Mouse (Mus musculus): ENCODE measurements around the gene Krt222. TPM values are rescaled to one million over a fixed set of nuclear protein-coding genes. Genes with fewer than 3 reads are reported as not detected.

The Krt222 gene
- polyA plus RNA-seq, 1 experiment: 0.36 TPM

DNA sequence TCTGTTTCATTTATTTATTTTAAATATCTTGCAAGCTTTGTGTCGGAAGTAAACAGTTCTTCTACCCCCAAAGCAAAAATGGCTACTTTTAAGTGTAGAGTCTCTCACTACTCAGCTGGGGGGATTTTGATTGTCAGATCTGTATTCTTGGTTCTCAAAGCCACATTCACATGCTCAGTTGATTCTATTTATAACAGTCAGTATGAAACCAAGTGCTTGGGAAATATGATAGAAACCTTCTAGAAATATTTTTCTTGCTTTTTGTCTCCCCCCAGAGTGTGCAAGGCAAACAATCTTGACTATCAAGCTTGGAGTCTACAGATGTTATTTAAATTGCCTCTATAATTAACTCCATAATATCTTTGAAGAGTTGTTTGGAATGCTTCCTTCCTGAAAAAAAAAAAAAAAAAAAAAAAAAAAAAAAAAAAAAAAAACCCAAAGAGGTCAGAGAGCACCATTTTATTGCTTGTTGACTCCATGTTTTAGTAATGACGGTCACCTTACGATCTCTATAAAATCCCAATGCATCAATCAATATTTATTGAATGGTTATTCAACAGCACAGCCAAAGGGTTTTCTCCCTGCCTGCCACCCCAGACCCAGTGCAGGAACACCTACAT lies 575 bp downstream of the Krt222 start:
- 28% methylated on average over 3 of the region's 3 CpGs for WGBS
- DNase-seq (ENCODE audit: low read depth, low spot score): no peak

DNA sequence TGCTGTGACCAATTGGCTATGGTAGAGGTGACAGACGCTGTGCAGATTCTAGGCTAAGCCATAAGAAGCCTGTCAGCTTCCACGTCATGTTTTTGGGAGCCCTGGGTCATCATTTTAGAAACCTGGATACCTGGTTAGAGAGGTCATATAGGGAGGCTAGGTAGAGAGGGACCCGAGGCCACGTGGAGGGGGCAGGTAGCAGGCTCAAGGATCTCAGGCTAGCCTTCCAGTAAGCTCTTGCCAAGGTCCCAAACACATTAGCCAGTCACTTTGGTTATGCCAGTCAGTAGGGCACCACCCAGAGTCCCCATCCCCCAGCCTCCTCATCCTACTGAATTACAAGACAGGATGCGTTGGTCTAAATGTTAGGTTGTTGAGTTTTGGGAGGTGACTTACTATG lies 1.8 kb downstream of the Krt222 start:
- no peak for DNase-seq (ENCODE audit: low read depth, low spot score)
- 77% methylated on average over 5 of the region's 5 CpGs for WGBS

DNA sequence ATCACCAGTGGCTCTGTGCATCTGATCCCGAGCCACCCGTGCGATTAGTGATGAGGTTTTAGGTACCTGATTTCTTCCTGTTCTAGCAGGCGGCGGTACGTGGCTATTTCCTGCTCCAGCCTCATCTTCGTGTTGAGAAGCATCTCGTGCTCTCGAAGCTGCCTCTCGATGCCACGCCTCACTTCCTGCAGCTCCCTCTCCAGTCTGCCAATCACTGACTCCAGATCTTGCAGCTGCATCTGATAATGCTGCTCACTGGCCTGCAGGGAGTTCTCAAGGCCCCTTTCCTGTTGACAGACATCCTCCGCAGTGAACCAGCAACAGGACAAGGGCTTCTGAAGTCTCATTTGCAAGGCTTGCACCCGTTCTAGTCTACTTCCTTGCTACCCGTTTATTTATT lies 5.4 kb downstream of the Krt222 start:
- 27% methylated on average over 14 of the region's 14 CpGs for whole genome bisulfite sequencing
- DNase-seq (ENCODE audit: low read depth, low spot score): no peak

DNA sequence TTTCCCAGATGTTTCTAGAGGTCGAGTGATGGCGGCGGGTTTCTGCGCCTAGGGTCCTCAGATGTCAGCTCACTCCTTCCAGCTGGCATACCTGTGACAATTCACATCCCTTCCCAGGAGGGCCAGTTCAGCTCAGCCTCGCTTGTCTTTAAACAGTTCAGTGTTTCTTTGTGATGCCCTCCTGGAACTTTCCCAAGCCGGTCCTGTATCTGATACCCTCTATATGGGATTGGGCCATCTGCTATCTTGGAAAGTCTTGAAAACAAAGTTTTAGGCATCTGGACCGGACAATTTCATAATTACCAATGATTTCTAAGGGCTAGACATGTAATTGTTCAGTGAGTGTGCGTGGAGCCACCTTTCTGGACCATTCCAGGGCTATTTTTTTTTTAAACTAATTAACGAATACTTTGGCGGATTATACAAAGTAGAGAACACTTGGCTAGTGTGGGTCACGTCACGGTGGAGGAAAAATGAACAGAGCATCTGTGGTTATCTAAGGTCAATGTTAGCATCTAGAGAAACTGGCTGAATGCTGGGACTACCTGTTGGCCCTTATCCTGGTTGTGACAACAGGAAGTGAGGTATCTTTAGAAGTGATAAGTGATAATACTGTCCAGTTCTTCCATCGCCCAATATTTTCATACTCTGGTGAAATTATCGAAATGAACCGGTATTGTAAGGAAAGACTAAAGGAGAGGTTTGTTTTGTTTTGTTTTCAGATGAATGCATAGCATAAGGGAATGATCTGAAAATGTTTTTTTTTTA lies 12.7 kb downstream of the Krt222 start:
- DNase-seq (ENCODE audit: low read depth, low spot score): no peak
- 30% methylated on average over 15 of the region's 15 CpGs for WGBS

- under 1% methylated on average over 87 of the region's 87 CpGs for WGBS
- no peak for DNase-seq (ENCODE audit: low read depth, low spot score)
These were observed 13.4 kb downstream of the Krt222 start, which contains the start of gene Smarce1 for GRCm38 (mm10) chr11:99230261-99231048. TSS of gene Smarce1 (minus strand) at chr11:99231017.

DNA sequence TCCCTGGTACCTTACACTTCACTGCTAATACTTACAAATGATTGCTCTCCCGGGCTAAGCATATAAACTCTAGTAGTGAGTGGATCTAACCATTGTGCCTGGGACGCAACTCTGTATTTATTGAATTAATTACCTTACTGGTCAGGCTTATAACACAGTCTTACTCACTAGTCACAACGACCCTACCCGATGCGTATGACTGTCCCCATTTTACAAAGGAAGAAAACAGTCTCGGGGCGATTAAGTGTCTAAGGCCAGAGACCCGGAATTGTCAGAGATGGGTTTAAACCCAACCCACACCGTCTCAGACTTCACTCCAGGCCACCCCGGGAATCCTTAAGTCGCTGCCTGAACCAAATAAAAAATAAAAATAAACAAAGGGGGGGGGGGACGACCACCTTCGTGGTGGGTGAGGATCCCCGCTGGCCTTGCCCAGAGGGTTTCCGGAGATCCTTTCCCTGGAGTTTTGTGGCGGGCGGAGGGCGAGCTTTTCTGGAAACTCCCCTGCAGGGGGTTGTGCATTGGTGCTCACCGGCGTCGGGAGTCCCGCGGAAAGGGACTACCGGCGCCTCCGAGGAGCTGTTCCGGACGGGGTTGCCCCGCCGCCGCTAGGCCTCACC lies 14.1 kb downstream of the Krt222 start:
- under 1% methylated on average over 31 of the region's 31 CpGs for WGBS
- no peak for DNase-seq (ENCODE audit: low read depth, low spot score)

- 49% methylated on average over 5 of the region's 5 CpGs for WGBS
- DNase-seq (ENCODE audit: low read depth, low spot score): no peak
These were observed 17.6 kb downstream of the Krt222 start for GRCm38 (mm10) chr11:99226298-99226697.

GRCm38 (mm10) chr11:99223310-99223709 lies 20.6 kb downstream of the Krt222 start:
- no peak for DNase-seq (ENCODE audit: low read depth, low spot score)
- 74% methylated on average over 5 of the region's 5 CpGs for WGBS

DNA sequence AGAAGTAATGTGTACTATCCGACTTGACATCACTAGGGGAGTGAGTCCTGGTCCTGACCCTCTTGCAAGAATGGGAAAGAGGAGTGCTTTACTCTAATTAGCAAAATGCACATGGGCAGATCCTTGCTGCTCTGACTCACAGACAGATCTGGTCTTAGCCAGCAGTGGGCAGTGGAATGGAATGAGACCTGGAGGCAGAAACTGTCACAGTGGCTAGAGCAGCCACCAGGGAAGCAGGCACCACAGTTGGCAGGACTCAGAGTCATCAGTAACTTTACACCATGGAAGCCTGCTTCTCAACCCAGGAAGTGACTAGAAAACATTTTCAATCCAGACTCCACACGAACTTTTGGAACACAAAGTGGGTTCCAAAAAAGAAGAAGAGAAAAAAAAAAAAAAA lies 22.1 kb downstream of the Krt222 start:
- WGBS: 75% methylated on average over 2 of the region's 2 CpGs
- no peak for DNase-seq (ENCODE audit: low read depth, low spot score)

DNA sequence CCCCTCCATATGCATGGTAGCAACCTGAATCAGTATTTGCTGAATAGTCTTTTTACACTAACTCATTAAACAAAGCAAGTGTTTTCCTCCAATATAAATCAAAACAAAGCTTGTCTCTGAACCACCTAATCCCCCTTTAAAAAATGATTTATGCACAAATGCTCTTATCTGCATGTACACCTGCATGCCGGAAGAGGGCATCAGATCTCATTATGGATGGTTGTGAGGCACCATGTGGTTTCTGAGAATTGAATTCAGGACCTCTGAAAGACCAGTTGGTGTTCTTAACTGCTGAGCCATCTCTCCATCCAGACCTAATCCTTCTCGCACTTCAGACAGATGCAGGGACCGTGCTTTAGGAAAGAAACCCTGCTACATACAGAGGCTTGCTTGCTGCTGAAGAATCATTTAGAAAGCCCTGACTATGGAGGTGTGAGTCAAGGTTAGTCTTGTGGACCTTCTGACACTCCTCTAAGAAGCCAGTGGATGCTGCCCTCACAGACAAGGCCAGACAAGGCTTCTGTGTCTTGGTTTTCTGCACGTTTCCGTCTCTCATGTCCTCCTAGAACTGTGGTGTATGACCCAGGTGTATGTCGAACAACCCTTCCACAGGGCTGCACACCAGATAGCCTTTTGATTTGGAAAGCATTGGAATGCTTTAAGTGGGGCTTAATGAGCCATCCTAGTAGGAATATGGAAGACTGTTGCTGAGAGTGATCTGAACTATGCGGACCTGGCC lies 26.5 kb downstream of the Krt222 start:
- 93% methylated on average over 7 of the region's 7 CpGs for WGBS
- DNase-seq (ENCODE audit: low read depth, low spot score): no peak

DNA sequence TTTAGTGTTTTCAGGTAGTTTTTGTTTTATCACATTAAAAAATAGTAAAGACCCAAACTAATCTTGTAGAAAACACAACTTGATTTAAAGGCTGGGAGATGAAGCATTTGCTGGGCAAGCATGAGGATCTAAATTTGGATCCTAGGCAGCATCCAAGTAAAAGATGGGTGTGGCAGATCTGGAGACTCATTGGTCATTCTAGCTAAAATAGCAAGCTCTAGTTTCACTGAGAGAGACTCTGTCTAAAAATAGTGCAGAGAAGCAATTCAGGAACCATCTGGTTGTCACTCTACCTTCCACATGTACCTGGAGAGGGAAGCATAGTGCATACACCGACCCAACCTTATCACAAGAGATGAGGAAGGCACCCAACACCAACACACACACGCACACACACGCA lies 27.7 kb downstream of the Krt222 start:
- no peak for DNase-seq (ENCODE audit: low read depth, low spot score)
- WGBS: 96% methylated on average over 3 of the region's 3 CpGs

DNA sequence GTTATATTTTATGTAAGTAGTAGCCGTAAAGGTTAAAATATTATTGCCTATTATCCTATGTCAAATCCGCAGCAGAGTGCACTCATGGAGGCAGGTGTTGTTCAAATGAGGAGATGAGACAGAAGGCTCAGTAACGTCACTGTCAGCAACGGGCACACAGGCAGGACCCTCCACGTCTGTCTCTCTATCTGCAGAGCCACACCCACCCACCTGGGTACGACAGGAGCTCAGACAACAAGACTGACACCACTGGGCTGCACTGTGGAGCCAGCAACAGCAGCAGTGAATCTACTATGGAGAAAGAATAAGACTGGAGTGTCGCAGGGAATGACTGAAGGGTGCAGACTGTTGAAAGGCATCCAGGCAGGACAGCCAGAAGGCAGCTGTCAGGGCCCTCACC lies 31.2 kb downstream of the Krt222 start:
- no peak for DNase-seq (ENCODE audit: low read depth, low spot score)
- WGBS: 73% methylated on average over 7 of the region's 7 CpGs

DNA sequence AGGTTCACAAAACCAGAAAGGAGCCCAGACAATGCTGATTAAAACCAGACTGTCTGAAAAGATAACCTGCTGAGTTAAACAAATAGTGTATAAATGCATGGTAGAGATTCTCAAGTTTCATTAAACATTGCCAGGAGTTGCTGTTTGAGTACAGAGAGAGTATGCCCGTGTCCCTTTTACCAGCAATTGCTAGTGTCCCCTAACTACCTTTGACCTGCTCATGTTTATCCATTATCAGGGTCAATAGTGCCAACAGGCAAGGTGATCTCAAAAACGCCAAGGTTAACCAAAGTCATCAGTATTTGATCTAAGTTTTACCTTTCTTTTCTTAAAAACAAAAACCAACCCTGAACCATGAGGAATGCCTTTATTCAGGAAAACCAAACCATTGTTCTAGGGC lies 31.9 kb downstream of the Krt222 start:
- no peak for DNase-seq (ENCODE audit: low read depth, low spot score)
- 51% methylated on average over 2 of the region's 2 CpGs for WGBS

- WGBS: 79% methylated on average over 8 of the region's 8 CpGs
- no peak for DNase-seq (ENCODE audit: low read depth, low spot score)
These were observed 35.7 kb downstream of the Krt222 start for GRCm38 (mm10) chr11:99208105-99208669.

DNA sequence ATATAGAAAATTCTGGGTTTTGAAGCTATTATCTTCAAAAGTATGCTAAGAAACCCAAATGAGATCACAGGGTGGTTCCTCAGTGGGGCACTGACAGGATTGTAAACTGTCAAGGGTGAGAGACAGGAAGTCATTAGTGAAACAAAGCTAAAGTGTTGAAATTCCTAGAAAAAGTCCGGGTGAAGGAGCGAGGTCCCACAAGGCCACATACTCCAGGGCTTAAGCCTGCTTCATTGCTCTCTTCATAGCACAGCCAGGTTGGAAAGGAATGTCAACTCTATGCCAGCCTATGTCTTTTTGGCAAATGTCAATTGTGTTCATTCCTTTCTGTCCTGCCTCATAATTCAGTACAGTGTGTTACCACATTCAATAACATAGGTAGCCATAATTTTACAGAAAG lies 36.4 kb downstream of the Krt222 start:
- DNase-seq (ENCODE audit: low read depth, low spot score): no peak
- 31% methylated on average over 2 of the region's 2 CpGs for WGBS

DNA sequence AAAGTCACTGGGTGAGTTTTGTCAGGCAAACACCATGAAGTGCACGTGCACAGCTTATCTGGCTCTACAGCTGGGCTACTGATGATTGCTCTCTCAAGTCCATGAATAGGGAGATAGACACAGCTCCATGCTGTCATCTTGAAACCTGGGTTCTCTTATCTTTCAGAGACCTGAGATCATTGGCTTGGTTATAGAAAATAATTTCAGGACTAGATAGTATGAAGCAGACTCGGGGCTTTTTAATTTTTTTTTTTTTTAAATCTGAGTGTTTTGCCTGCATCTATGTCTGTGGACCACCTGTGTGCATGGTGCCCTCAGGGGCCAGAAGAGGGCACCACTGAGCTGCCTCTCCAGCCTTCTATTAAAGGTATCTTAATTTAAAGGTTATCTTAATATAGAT lies 36.9 kb downstream of the Krt222 start:
- no peak for DNase-seq (ENCODE audit: low read depth, low spot score)

DNA sequence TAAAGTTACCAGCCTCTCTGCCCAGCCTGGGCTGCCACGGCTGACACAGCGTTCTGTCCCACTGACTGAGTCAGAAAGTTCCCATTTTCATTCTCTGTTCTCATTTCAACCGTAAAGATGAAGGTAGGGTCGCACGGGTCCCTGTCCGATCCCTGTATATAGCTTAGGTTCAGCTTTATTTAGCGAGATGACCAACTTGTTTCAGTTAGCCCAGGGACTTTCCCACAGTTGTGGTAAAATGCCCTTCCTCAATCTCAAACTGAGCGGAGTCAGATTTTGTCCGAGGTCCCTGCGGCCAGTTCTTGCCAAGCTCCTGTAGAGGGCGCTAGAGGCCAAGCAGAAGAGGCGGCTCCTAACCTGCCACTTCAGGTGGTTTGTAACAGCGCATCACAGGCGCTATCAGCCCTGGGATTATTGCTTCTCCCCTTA lies 54.7 kb downstream of the Krt222 start:
- peak; percentile 43 for DNase-seq (ENCODE audit: low read depth, low spot score)
- 12% methylated on average over 14 of the region's 14 CpGs for WGBS

More for the DNA sequence above, 36.9 kb downstream of the Krt222 start:
- WGBS: 9% methylated on average over 2 of the region's 2 CpGs

- DNase-seq (ENCODE audit: low read depth, low spot score): no peak
- 89% methylated on average over 4 of the region's 4 CpGs for WGBS
These were observed 56.5 kb downstream of the Krt222 start for GRCm38 (mm10) chr11:99187348-99187747.

DNA sequence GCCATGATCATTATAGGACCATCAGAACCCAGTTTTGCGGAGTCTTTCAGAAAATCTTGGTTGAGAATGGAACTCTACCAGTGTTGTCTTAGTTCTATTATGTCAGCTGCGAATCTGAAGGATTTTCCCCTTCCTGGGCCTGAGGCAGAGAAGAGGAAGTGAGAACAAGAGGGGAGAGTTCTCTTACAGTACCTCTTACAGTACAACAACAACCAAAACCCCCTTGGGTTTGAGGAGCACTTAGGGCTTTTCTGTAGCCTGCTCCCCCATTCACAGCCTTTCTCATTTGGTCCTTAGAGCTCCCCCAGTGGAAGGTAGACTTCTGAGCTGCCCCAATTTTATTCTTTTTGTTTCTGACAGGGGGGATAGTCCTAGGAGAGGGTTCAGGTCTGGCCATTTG lies 57.0 kb downstream of the Krt222 start:
- WGBS: 75% methylated on average over 2 of the region's 2 CpGs
- no peak for DNase-seq (ENCODE audit: low read depth, low spot score)
